Mouse (Mus musculus): ENCODE results near the gene Dok3. TPM values are rescaled to one million over a fixed set of nuclear protein-coding genes. Genes with fewer than 3 reads are reported as not detected.

Gene Dok3
- total RNA-seq, 4 experiments from 2014 or later = 3.7 to 6.3 (median 5.2) TPM

- no peak for DNase-seq (ENCODE audit: low spot score in 2 of 2)
Measured at GRCm38 (mm10) chr13:55477492-55477891, 51.6 kb downstream of the Dok3 start.

GRCm38 (mm10) chr13:55476256-55476655 is 52.8 kb downstream of the Dok3 start:
- no peak for DNase-seq (ENCODE audit: low spot score in 2 of 2)

GRCm38 (mm10) chr13:55475750-55476149 is 53.3 kb downstream of the Dok3 start:
- DNase-seq (ENCODE audit: low spot score in 2 of 2) = no peak

GRCm38 (mm10) chr13:55474621-55475069 is 54.5 kb downstream of the Dok3 start:
- DNase-seq (ENCODE audit: low spot score in 2 of 2) = peak in 1 of 2 experiments; percentile 81

GRCm38 (mm10) chr13:55473961-55474360 is 55.1 kb downstream of the Dok3 start:
- no peak for DNase-seq (ENCODE audit: low spot score in 2 of 2)

Small RNAs within 50 kb of the gene (microRNA-seq; reads per million reads assigned to microRNA genes)
- gene Mir6944 (31.3 to 34.6 reads per million in 2 experiments), gene Mir6945 (8.6 to 12.4 reads per million in 2 experiments)

Other genes with a start within 250 kb of the Dok3 start
- 100 to 1,000 TPM; 163 to 176 (median 166) TPM for gene Prelid1, start 208.8 kb downstream of the Dok3 start, total RNA-seq (2022)
- gene Rab24, start 207.3 kb downstream of the Dok3 start, total RNA-seq (2022) = 10 to 100 TPM; 74.1 to 86.1 (median 81.0) TPM
- gene Mxd3, start 199.5 kb downstream of the Dok3 start, total RNA-seq (2022) = 1 to 10 TPM in 2 of 4 experiments, under 1 TPM in 2; 0.65 to 1.6 (median 0.97) TPM
- 10 to 100 TPM; 47.2 to 56.7 (median 49.1) TPM for gene Lman2, start 166.5 kb downstream of the Dok3 start, total RNA-seq (2022)
- 10 to 100 TPM; 54.2 to 59.0 (median 55.0) TPM for gene Rgs14, start 159.6 kb downstream of the Dok3 start, total RNA-seq (2022)
- gene Slc34a1, start 131.1 kb downstream of the Dok3 start, total RNA-seq (2022) = under 1 TPM in 2 of 4 experiments, not detected in 2; 0.16 to 0.17 TPM
- not detected for gene Pfn3, start 114.1 kb downstream of the Dok3 start, total RNA-seq (2022)
- under 1 TPM; 0.39 to 0.98 (median 0.75) TPM for gene F12, start 102.5 kb downstream of the Dok3 start, total RNA-seq (2022)
- gene Grk6, start 84.2 kb downstream of the Dok3 start, total RNA-seq (2022) = 10 to 100 TPM; 60.0 to 65.3 (median 61.9) TPM
- 10 to 100 TPM; 50.8 to 62.7 (median 59.7) TPM for gene Prr7, start 65.0 kb downstream of the Dok3 start, total RNA-seq (2022)
- gene Dbn1, start 41.2 kb downstream of the Dok3 start, total RNA-seq (2022) = 100 to 1,000 TPM; 216 to 253 (median 234) TPM
- 10 to 100 TPM; 78.3 to 93.8 (median 85.9) TPM for gene Pdlim7, start 15.6 kb downstream of the Dok3 start, total RNA-seq (2022)
- gene Ddx41, start 7.4 kb upstream of the Dok3 start, total RNA-seq (2022) = 10 to 100 TPM; 44.5 to 55.2 (median 48.2) TPM
- gene Fam193b, start 41.8 kb upstream of the Dok3 start, total RNA-seq (2022) = 10 to 100 TPM; 73.2 to 80.1 (median 73.8) TPM
- gene Tmed9, start 44.4 kb upstream of the Dok3 start, total RNA-seq (2022) = 100 to 1,000 TPM; 125 to 136 (median 132) TPM
- gene B4galt7, start 70.6 kb upstream of the Dok3 start, total RNA-seq (2022) = 10 to 100 TPM; 24.5 to 26.2 (median 25.5) TPM
- gene Caml, start 93.7 kb upstream of the Dok3 start, total RNA-seq (2022) = 10 to 100 TPM; 37.7 to 49.5 (median 43.4) TPM
- 10 to 100 TPM; 39.6 to 48.5 (median 45.3) TPM for gene Ddx46, start 105.7 kb upstream of the Dok3 start, total RNA-seq (2022)
- gene B230219D22Rik, start 163.8 kb upstream of the Dok3 start, total RNA-seq (2022) = 10 to 100 TPM; 65.8 to 72.3 (median 68.7) TPM
- 10 to 100 TPM; 68.2 to 79.0 (median 74.8) TPM for gene Txndc15, start 185.4 kb upstream of the Dok3 start, total RNA-seq (2022)
- 10 to 100 TPM; 28.6 to 32.2 (median 31.0) TPM for gene Pcbd2, start 198.1 kb upstream of the Dok3 start, total RNA-seq (2022)

Measured in left cerebral cortex, adult 8-10 months (tissue).